Mouse (Mus musculus) cortical plate, adult 2 months (tissue): ENCODE results near the gene Cog1.

Source experiments
- CTCF ChIP-seq: fragments of 200-500 bp; IDR thresholded peaks from 2 replicates; pipeline ENCODE4 v1.5.1; 2011; ENCODE audit warnings: mild to moderate bottlenecking, control low read depth, low read length; ENCODE audit not compliant: insufficient read depth; ENCODE audit errors: extremely low read depth
- POLR2A ChIP-seq: fragments of 200-500 bp; IDR thresholded peaks from 2 replicates; pipeline ENCODE4 v1.6.1; 2011; ENCODE audit warnings: mild to moderate bottlenecking, low read length, control low read depth; ENCODE audit not compliant: insufficient read depth; ENCODE audit errors: extremely low read depth

- TF ChIP-seq CTCF = no peak
- peak; percentile 42; the same call in 1 of the 2 replicates for TF ChIP-seq POLR2A
Observed at GRCm38 (mm10) chr11:113618672-113619419, 30.1 kb upstream of the Cog1 start, which contains the start of gene Sstr2.
